In the genomic region with DNA sequence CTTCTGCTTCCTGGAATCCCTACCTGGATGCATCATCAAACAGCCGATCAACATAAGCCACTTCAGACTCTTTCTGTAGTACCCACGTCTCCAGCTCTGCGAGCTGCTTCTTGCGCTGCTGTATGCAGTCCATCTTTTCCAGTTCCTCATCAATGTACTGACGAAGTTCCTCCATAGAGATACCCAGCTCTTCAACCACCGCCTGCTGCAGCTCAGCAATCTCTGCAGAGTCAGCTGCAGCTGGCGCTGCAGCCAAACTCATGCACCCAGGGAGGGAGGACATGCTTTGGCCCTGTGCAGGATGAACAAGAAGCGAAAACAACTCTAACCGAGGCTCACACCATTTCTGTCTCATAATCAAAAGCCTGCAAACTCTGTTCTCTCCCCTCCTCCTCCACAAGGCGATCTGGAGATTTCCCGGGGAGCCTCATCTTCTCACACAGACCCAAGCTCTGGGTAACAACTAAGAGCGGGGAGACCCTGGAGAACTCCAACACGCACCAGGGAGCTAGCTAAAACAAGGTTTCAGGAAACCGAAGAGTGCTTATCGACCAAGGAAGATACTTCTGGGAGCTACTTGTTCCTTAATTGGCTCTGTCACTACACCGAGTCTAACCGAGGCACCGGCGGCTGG, we compare ENCODE assay signal across 13 mouse cellular contexts. TPM values are rescaled to one million over a fixed set of nuclear protein-coding genes. Genes with fewer than 3 reads are reported as not detected.
DNase-seq lines count a peak whose midpoint lies in the region; ATAC-seq and TF ChIP-seq lines count a peak whose summit lies in the region.
"Not testable (repeated sequence)": the region's sequence is repeated elsewhere in the genome, so short reads cannot be mapped to it uniquely, and the experiment has no call there.
"Had no signal": no experiment of that assay in that cellular context is flagged by ENCODE, and none has a peak within 500 bp of the region (broad histone marks: within the 10 kb centered on the region; RNA-seq: fewer than 3 reads in every experiment).

No protein-coding gene starts in this region.

- 25% methylated on average over 7 of the region's 19 CpGs for WGBS in hindbrain, embryonic 14.5 days
- 36% methylated on average over 7 of the region's 19 CpGs for WGBS in lung, embryonic 14.5 days
- 22% methylated on average over 4 of the region's 19 CpGs for WGBS in midbrain, embryonic 16.5 days
- WGBS in stomach, embryonic 15.5 days: 23% methylated on average over 12 of the region's 19 CpGs

- DNase-seq in ES-E14 (ENCODE audit: low read depth, low spot score); hindbrain, embryonic 14.5 days (ENCODE audit: low spot score); lung, embryonic 14.5 days: not testable (repeated sequence)
- peak; percentile 76 for DNase-seq in heart, adult 11 months
- peak; percentile 6 to 19 for DNase-seq in left cerebral cortex, adult 2 months (ENCODE audit: extremely low spot score in 1 of 2, low spot score in 2 of 2)

- TF ChIP-seq CTCF in embryonic fibroblast, embryonic 13.5 days (IDR thresholded peaks at IDR 0.05; ENCODE audit: borderline replicate concordance, insufficient read depth, low read length); left cerebral cortex, adult 2 months (IDR thresholded peaks at IDR 0.05); lung, embryonic 14.5 days (IDR thresholded peaks at IDR 0.05; ENCODE audit: low read depth): not testable (repeated sequence)

- not testable (repeated sequence) for H3K9me3 ChIP-seq in ES-E14 (ENCODE audit: control insufficient read depth, insufficient read depth, low read depth, low read length); hindbrain, embryonic 14.5 days (ENCODE audit: control insufficient read depth, low read length); lung, embryonic 14.5 days (ENCODE audit: low read depth, low read length); midbrain, embryonic 16.5 days (replicated peaks; ENCODE audit: control insufficient read depth, low read length, poor library complexity, severe bottlenecking); stomach, embryonic 15.5 days

- in situ Hi-C loops in ES-E14 (cut with MboI; ENCODE audit: low sequenced_read_pairs in 2 of 2, unreplicated experiment in 2 of 2): not testable (repeated sequence)

- TF ChIP-seq POLR2A in embryonic fibroblast, embryonic 13.5 days (IDR thresholded peaks at IDR 0.05; ENCODE audit: low read depth, low read length): not testable (repeated sequence)

- not testable (repeated sequence) for H3K27me3 ChIP-seq in hindbrain, embryonic 14.5 days (ENCODE audit: control insufficient read depth, insufficient read depth, low read length); lung, embryonic 14.5 days (ENCODE audit: insufficient read depth, low read length); midbrain, embryonic 16.5 days (ENCODE audit: control insufficient read depth, insufficient read depth, low read depth, low read length); stomach, embryonic 15.5 days (replicated peaks)

- ATAC-seq in hindbrain, embryonic 14.5 days (ENCODE audit: low FRiP score); lung, embryonic 14.5 days (ENCODE audit: insufficient read depth); midbrain, embryonic 16.5 days; stomach, embryonic 15.5 days (ENCODE audit: insufficient read depth, low FRiP score, low read depth): not testable (repeated sequence)

- H3K9ac ChIP-seq in ES-E14 (ENCODE audit: insufficient read depth, low read depth, low read length, poor library complexity, severe bottlenecking): peak overlapping the region; percentile 69; the same call in 1 of the 2 replicates
- not testable (repeated sequence) for H3K9ac ChIP-seq in hindbrain, embryonic 14.5 days; midbrain, embryonic 16.5 days (ENCODE audit: low read depth, low read length); stomach, embryonic 15.5 days
- peak overlapping the region; percentile 52; the same call in 1 of the 2 replicates for H3K9ac ChIP-seq in lung, embryonic 14.5 days

- intact Hi-C loops in left cerebral cortex, adult 2 months (cut with DNase I): loop anchor here (2.0 kb wide), 1 partner anchor 79 kb away; the partner anchor contains the start of gene Arnt

- H3K4me2 ChIP-seq in hindbrain, embryonic 14.5 days (replicated peaks): peak overlapping the region; percentile 46
- peak overlapping the region; percentile 44 for H3K4me2 ChIP-seq in lung, embryonic 14.5 days
- H3K4me2 ChIP-seq in midbrain, embryonic 16.5 days (ENCODE audit: low read length): peak overlapping the region; percentile 51
- peak overlapping the region; percentile 40 for H3K4me2 ChIP-seq in stomach, embryonic 15.5 days

- not testable (repeated sequence) for H3K36me3 ChIP-seq in ES-E14 (ENCODE audit: control insufficient read depth, insufficient read depth, low read length, poor library complexity, severe bottlenecking)
- peaks cover 30% of the 10 kb centered on the region for H3K36me3 ChIP-seq in hindbrain, embryonic 14.5 days (replicated peaks; ENCODE audit: control insufficient read depth, insufficient read depth)
- H3K36me3 ChIP-seq in lung, embryonic 14.5 days (ENCODE audit: insufficient read depth): peaks cover 20% of the 10 kb centered on the region
- H3K36me3 ChIP-seq in midbrain, embryonic 16.5 days (ENCODE audit: control insufficient read depth, insufficient read depth, low read length): peaks cover 14% of the 10 kb centered on the region; the same call in 1 of the 2 replicates
- peaks cover 16% of the 10 kb centered on the region; the same call in 1 of the 2 replicates for H3K36me3 ChIP-seq in stomach, embryonic 15.5 days

- peak overlapping the region; percentile 60 to 68 for H3K4me3 ChIP-seq in ES-E14 (ENCODE audit: insufficient read depth in 1 of 2, low read depth in 1 of 2, low read length in 2 of 2, poor library complexity in 1 of 2, severe bottlenecking in 1 of 2)
- peak overlapping the region; percentile 73 for H3K4me3 ChIP-seq in embryonic fibroblast, embryonic 13.5 days (ENCODE audit: insufficient read depth, low read length)
- H3K4me3 ChIP-seq in hindbrain, embryonic 14.5 days (replicated peaks; ENCODE audit: low read length): peak overlapping the region; percentile 42
- H3K4me3 ChIP-seq in left cerebral cortex, adult 2 months: not testable (repeated sequence)
- H3K4me3 ChIP-seq in lung, embryonic 14.5 days (ENCODE audit: low read depth, low read length): peak overlapping the region; percentile 46
- H3K4me3 ChIP-seq in midbrain, embryonic 16.5 days (ENCODE audit: low read depth, low read length): peak overlapping the region; percentile 48
- peak overlapping the region; percentile 45 for H3K4me3 ChIP-seq in stomach, embryonic 15.5 days (replicated peaks)

- not testable (repeated sequence) for H3K4me1 ChIP-seq in ES-E14 (ENCODE audit: control insufficient read depth in 2 of 2, insufficient read depth in 2 of 2, low read length in 2 of 2, poor library complexity in 1 of 2); embryonic fibroblast, embryonic 13.5 days (ENCODE audit: control insufficient read depth, insufficient read depth, low read length); hindbrain, embryonic 14.5 days (replicated peaks; ENCODE audit: control insufficient read depth, insufficient read depth, low read length); lung, embryonic 14.5 days (ENCODE audit: insufficient read depth); midbrain, embryonic 16.5 days (ENCODE audit: control insufficient read depth, insufficient read depth, low read length); stomach, embryonic 15.5 days

- H3K27ac ChIP-seq in ES-E14 (ENCODE audit: insufficient read depth, low read depth, low read length, poor library complexity, severe bottlenecking); embryonic fibroblast, embryonic 13.5 days (ENCODE audit: insufficient read depth, low read length); hindbrain, embryonic 14.5 days; left cerebral cortex, adult 2 months; lung, embryonic 14.5 days (ENCODE audit: low read depth); midbrain, embryonic 16.5 days (ENCODE audit: low read length); stomach, embryonic 15.5 days: not testable (repeated sequence)

RNA-seq across cellular contexts. Expression of gene Setdb1, which starts 1.0 kb away (rescaled TPM):
- 54.7 and 59.1 TPM in 2 replicates for total RNA-seq in ES-E14 (2012; rRNA removed)
- 28.6 and 34.3 TPM in 2 replicates for polyA plus RNA-seq in embryonic fibroblast, embryonic 13.5 days (2011; ENCODE audit: insufficient read length, low read depth, missing spikeins)
- 47.6 and 54.2 TPM in 2 replicates for polyA plus RNA-seq in hindbrain, embryonic 14.5 days (2014; fragmentation: Nextera tagmentation; extraction: Ambion mirVana)
- 10 to 100 TPM; 35.7 to 37.2 TPM for total RNA-seq in left cerebral cortex, adult 2 months (2021)
- polyA plus RNA-seq in lung, embryonic 14.5 days (2014; fragmentation: Nextera tagmentation; extraction: Ambion mirVana): 50.7 and 52.0 TPM in 2 replicates
- 42.3 and 43.3 TPM in 2 replicates for polyA plus RNA-seq in midbrain, embryonic 16.5 days (2015; fragmentation: Nextera tagmentation; extraction: Ambion mirVana)
- 29.9 and 34.1 TPM in 2 replicates for polyA plus RNA-seq in stomach, embryonic 15.5 days (2015; fragmentation: Nextera tagmentation; extraction: Ambion mirVana)

RNA-seq across cellular contexts. Expression of gene Cers2, which starts 41.4 kb away (rescaled TPM):
- total RNA-seq in ES-E14 (2012; rRNA removed): 87.6 and 101 TPM in 2 replicates
- 159 and 178 TPM in 2 replicates for polyA plus RNA-seq in embryonic fibroblast, embryonic 13.5 days (2011; ENCODE audit: insufficient read length, low read depth, missing spikeins)
- polyA plus RNA-seq in hindbrain, embryonic 14.5 days (2014; fragmentation: Nextera tagmentation; extraction: Ambion mirVana): 81.8 and 88.3 TPM in 2 replicates
- 10 to 100 TPM; 37.4 to 42.2 TPM for total RNA-seq in left cerebral cortex, adult 2 months (2021)
- polyA plus RNA-seq in lung, embryonic 14.5 days (2014; fragmentation: Nextera tagmentation; extraction: Ambion mirVana): 170 and 185 TPM in 2 replicates
- polyA plus RNA-seq in midbrain, embryonic 16.5 days (2015; fragmentation: Nextera tagmentation; extraction: Ambion mirVana): 89.6 and 101 TPM in 2 replicates
- 138 and 146 TPM in 2 replicates for polyA plus RNA-seq in stomach, embryonic 15.5 days (2015; fragmentation: Nextera tagmentation; extraction: Ambion mirVana)

RNA-seq across cellular contexts. Expression of gene 4930558C23Rik, which starts 46.6 kb away (rescaled TPM):
- 0.31 TPM in 1 of 2 replicates, not detected in the other for total RNA-seq in ES-E14 (2012; rRNA removed)
- polyA plus RNA-seq in embryonic fibroblast, embryonic 13.5 days (2011; ENCODE audit: insufficient read length, low read depth, missing spikeins): not detected in 2 replicates
- not detected in 2 replicates for polyA plus RNA-seq in hindbrain, embryonic 14.5 days (2014; fragmentation: Nextera tagmentation; extraction: Ambion mirVana)
- not detected for total RNA-seq in left cerebral cortex, adult 2 months (2021)
- not detected in 2 replicates for polyA plus RNA-seq in lung, embryonic 14.5 days (2014; fragmentation: Nextera tagmentation; extraction: Ambion mirVana)
- polyA plus RNA-seq in midbrain, embryonic 16.5 days (2015; fragmentation: Nextera tagmentation; extraction: Ambion mirVana): not detected in 2 replicates
- polyA plus RNA-seq in stomach, embryonic 15.5 days (2015; fragmentation: Nextera tagmentation; extraction: Ambion mirVana): not detected in 2 replicates
- total RNA-seq: adrenal gland, postnatal 36 days; gastrocnemius, postnatal 25 days; layer of hippocampus, adult 8-10 months; left cerebral cortex, postnatal 36 days had no signal
- polyA plus RNA-seq: cerebellum, adult 2 months had no signal

RNA-seq across cellular contexts. Expression of gene Anxa9, which starts 49.1 kb away (rescaled TPM):
- total RNA-seq in ES-E14 (2012; rRNA removed): 0.58 and 1.1 TPM in 2 replicates
- polyA plus RNA-seq in embryonic fibroblast, embryonic 13.5 days (2011; ENCODE audit: insufficient read length, low read depth, missing spikeins): 0.79 and 1.2 TPM in 2 replicates
- polyA plus RNA-seq in hindbrain, embryonic 14.5 days (2014; fragmentation: Nextera tagmentation; extraction: Ambion mirVana): 0.24 and 0.52 TPM in 2 replicates
- under 1 TPM; 0.61 to 1.00 TPM for total RNA-seq in left cerebral cortex, adult 2 months (2021)
- 1.8 and 2.0 TPM in 2 replicates for polyA plus RNA-seq in lung, embryonic 14.5 days (2014; fragmentation: Nextera tagmentation; extraction: Ambion mirVana)
- polyA plus RNA-seq in midbrain, embryonic 16.5 days (2015; fragmentation: Nextera tagmentation; extraction: Ambion mirVana): 0.23 and 0.34 TPM in 2 replicates
- polyA plus RNA-seq in stomach, embryonic 15.5 days (2015; fragmentation: Nextera tagmentation; extraction: Ambion mirVana): 2.3 and 3.4 TPM in 2 replicates
